8 mouse cellular contexts compared by ENCODE assay signal in the genomic region with DNA sequence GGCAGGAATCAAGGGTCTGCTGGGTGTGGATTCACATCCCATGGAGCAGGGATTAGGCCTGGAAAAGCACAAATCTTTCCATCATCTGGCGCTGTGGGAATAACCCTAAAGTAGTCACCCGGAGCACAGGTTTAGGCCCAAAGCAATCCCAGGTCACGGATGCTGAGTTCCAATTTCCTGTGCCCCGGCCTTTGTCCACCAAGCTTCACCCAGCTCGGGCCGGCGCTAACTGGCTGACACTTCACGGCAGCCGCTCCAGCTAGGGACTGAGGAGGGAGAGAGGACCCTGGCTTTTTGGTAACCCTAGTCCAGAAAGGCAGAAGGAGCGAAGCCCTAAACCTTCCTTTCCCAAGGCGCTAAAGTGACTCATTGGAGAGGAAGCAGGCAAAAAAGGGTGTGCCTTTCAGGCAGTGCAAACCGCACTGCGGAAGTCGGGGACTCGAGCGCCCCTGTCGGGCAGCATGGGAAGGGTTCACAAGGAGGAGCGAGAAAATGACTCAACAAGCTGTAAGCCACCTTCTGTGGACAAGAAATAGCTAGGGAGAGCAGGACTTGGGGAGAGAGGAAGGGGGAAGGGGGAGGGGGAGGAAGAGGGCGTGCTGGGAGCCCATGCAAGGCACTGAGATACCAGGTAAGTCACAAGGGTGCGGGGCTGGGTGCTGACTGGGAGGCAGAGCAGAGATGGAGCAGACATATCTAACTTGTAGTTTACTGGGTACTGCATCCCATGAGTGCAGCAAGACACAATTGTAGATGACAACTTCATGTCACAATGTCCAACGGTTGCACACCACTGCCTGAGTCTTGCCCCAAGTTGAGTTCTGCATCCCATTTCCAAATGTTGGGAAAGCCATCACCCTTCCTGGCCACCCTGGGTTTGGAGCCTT. TPM values are rescaled to one million over a fixed set of nuclear protein-coding genes. Genes with fewer than 3 reads are reported as not detected.
DNase-seq lines count a peak whose midpoint lies in the region; ATAC-seq and TF ChIP-seq lines count a peak whose summit lies in the region.

No protein-coding gene starts in this region.

- WGBS in heart, embryonic 11.5 days (ENCODE audit: insufficient replicate concordance) = 27% methylated on average over 21 of the region's 21 CpGs
- WGBS in kidney, embryonic 16.5 days = 11% methylated on average over 21 of the region's 21 CpGs
- WGBS in liver, embryonic 11.5 days = 21% methylated on average over 21 of the region's 21 CpGs
- 21% methylated on average over 21 of the region's 21 CpGs for WGBS in stomach, embryonic 15.5 days

- H3K36me3 ChIP-seq in heart, embryonic 11.5 days (ENCODE audit: control insufficient read depth, insufficient read depth, low read length) = no peaks in the 10 kb centered on the region
- no peaks in the 10 kb centered on the region for H3K36me3 ChIP-seq in kidney, embryonic 16.5 days (ENCODE audit: insufficient read depth, low read length)
- H3K36me3 ChIP-seq in liver, embryonic 11.5 days (ENCODE audit: control insufficient read depth, insufficient read depth, low read length) = no peaks in the 10 kb centered on the region
- H3K36me3 ChIP-seq in myocyte (ENCODE audit: control insufficient read depth, insufficient read depth) = no peaks in the 10 kb centered on the region
- H3K36me3 ChIP-seq in stomach, embryonic 15.5 days = no peaks in the 10 kb centered on the region

- H3K4me1 ChIP-seq in heart, embryonic 11.5 days (ENCODE audit: control insufficient read depth, insufficient read depth, low read length) = peaks cover 29% of the 10 kb centered on the region
- peaks cover 46% of the 10 kb centered on the region for H3K4me1 ChIP-seq in kidney, embryonic 16.5 days (ENCODE audit: insufficient read depth, low read length)
- peaks cover 28% of the 10 kb centered on the region for H3K4me1 ChIP-seq in liver, embryonic 11.5 days (replicated peaks; ENCODE audit: control insufficient read depth, insufficient read depth, low read length)
- H3K4me1 ChIP-seq in stomach, embryonic 15.5 days = peaks cover 32% of the 10 kb centered on the region

- peak overlapping the region; percentile 74 for H3K9ac ChIP-seq in heart, embryonic 11.5 days (ENCODE audit: low read depth, low read length)
- peak overlapping the region; percentile 76 for H3K9ac ChIP-seq in kidney, embryonic 16.5 days (replicated peaks; ENCODE audit: low read length)
- peak overlapping the region; percentile 78 for H3K9ac ChIP-seq in liver, embryonic 11.5 days (ENCODE audit: low read depth, low read length)
- H3K9ac ChIP-seq in stomach, embryonic 15.5 days = peak overlapping the region; percentile 44; the same call in 1 of the 2 replicates

- no peak overlapping the region for H3ac ChIP-seq in myocyte (ENCODE audit: control insufficient read depth, insufficient read length)

- no peaks in the 10 kb centered on the region for H3K27me3 ChIP-seq in heart, embryonic 11.5 days (ENCODE audit: control insufficient read depth, insufficient read depth, low read length)
- no peaks in the 10 kb centered on the region for H3K27me3 ChIP-seq in kidney, embryonic 16.5 days (ENCODE audit: insufficient read depth, low read length)
- H3K27me3 ChIP-seq in liver, embryonic 11.5 days (replicated peaks; ENCODE audit: control insufficient read depth, insufficient read depth, low read length) = no peaks in the 10 kb centered on the region
- no peaks in the 10 kb centered on the region for H3K27me3 ChIP-seq in myocyte (ENCODE audit: control insufficient read depth, insufficient read depth, insufficient read length)
- no peaks in the 10 kb centered on the region for H3K27me3 ChIP-seq in stomach, embryonic 15.5 days (replicated peaks)

- peak overlapping the region; percentile 63 for H3K4me2 ChIP-seq in heart, embryonic 11.5 days
- peak overlapping the region; percentile 56 for H3K4me2 ChIP-seq in kidney, embryonic 16.5 days (replicated peaks; ENCODE audit: low read depth, low read length)
- peak overlapping the region; percentile 72 for H3K4me2 ChIP-seq in liver, embryonic 11.5 days
- peak overlapping the region; percentile 77 for H3K4me2 ChIP-seq in myocyte (ENCODE audit: low read depth)
- peak overlapping the region; percentile 54 for H3K4me2 ChIP-seq in stomach, embryonic 15.5 days

- peaks cover 17% of the 10 kb centered on the region for H3K79me2 ChIP-seq in myocyte (ENCODE audit: control insufficient read depth, insufficient read depth)

- H3K27ac ChIP-seq in heart, embryonic 11.5 days (ENCODE audit: low read depth, low read length) = peak overlapping the region; percentile 75
- peak overlapping the region; percentile 97 for H3K27ac ChIP-seq in kidney, embryonic 16.5 days (ENCODE audit: low read length)
- peak overlapping the region; percentile 80; the same call in 1 of the 2 replicates for H3K27ac ChIP-seq in liver, embryonic 11.5 days (ENCODE audit: low read depth, low read length)
- peak overlapping the region; percentile 86 for H3K27ac ChIP-seq in stomach, embryonic 15.5 days

- ATAC-seq in erythroblast, adult 5-6 weeks (replicated peaks; ENCODE audit: low FRiP score, poor library complexity, severe bottlenecking) = peak; percentile 94
- peak; percentile 42; the same call in 1 of the 2 replicates for ATAC-seq in heart, embryonic 11.5 days (replicated peaks; ENCODE audit: insufficient number of reproducible peaks, low FRiP score, low TSS enrichment)
- peak; percentile 71 for ATAC-seq in kidney, embryonic 16.5 days (ENCODE audit: low FRiP score, low TSS enrichment)
- peak; percentile 84 for ATAC-seq in liver, embryonic 11.5 days (replicated peaks; ENCODE audit: low FRiP score)
- ATAC-seq in stomach, embryonic 15.5 days (ENCODE audit: insufficient read depth, low FRiP score, low read depth) = peak; percentile 75

- peak; percentile 94 for TF ChIP-seq CTCF in brain, embryonic 14.5 days (IDR thresholded peaks at IDR 0.05; ENCODE audit: borderline replicate concordance, extremely low read depth, insufficient read depth, insufficient read length)

- no peaks in the 10 kb centered on the region for H3K9me3 ChIP-seq in heart, embryonic 11.5 days (replicated peaks; ENCODE audit: control insufficient read depth, low read length)
- H3K9me3 ChIP-seq in kidney, embryonic 16.5 days (ENCODE audit: low read length) = no peaks in the 10 kb centered on the region
- H3K9me3 ChIP-seq in liver, embryonic 11.5 days (ENCODE audit: control insufficient read depth, low read length) = no peaks in the 10 kb centered on the region
- H3K9me3 ChIP-seq in stomach, embryonic 15.5 days = no peaks in the 10 kb centered on the region

- peak; percentile 42; the same call in 1 of the 2 replicates for TF ChIP-seq POLR2A in brain, embryonic 14.5 days (IDR thresholded peaks at IDR 0.05; ENCODE audit: borderline replicate concordance, extremely low read depth, insufficient read depth, insufficient read length, poor library complexity, severe bottlenecking)
- TF ChIP-seq POLR2A in myocyte (IDR thresholded peaks at IDR 0.05; ENCODE audit: insufficient read length, low read depth) = peak; percentile 57

- DNase-seq in CD4-positive helper T cell, adult 2 months (ENCODE audit: low read depth, low spot score) = peak; percentile 91
- DNase-seq in brain, embryonic 14.5 days (ENCODE audit: low read depth) = peak; percentile 91
- peak; percentile 76 for DNase-seq in liver, embryonic 11.5 days (ENCODE audit: low spot score)

- H3K4me3 ChIP-seq in heart, embryonic 11.5 days (ENCODE audit: low read depth, low read length) = peak overlapping the region; percentile 21
- peak overlapping the region; percentile 37 for H3K4me3 ChIP-seq in kidney, embryonic 16.5 days (ENCODE audit: low read length)
- peak overlapping the region; percentile 38 for H3K4me3 ChIP-seq in liver, embryonic 11.5 days (ENCODE audit: low read depth, low read length)
- peak overlapping the region; percentile 6 for H3K4me3 ChIP-seq in myocyte
- H3K4me3 ChIP-seq in stomach, embryonic 15.5 days (replicated peaks) = peak overlapping the region; percentile 23; the same call in 1 of the 2 replicates

TF ChIP-seq in myocyte, 11 proteins besides CTCF, POLR2A, EP300 and RAD21 (continues in another document):
- no peak for TF ChIP-seq USF1 (IDR thresholded peaks at IDR 0.05; ENCODE audit: low read depth)
- TF ChIP-seq SRF (IDR thresholded peaks at IDR 0.05; ENCODE audit: control insufficient read depth, insufficient read length, low read depth) = peak; percentile 43
- peak; percentile 53 for TF ChIP-seq POLR2AphosphoS2 (IDR thresholded peaks at IDR 0.05; ENCODE audit: insufficient read length, low read depth)

RNA-seq across cellular contexts. Expression of a gene that starts 46.7 kb away (rescaled TPM):
- polyA plus RNA-seq in brain, embryonic 14.5 days (2012; rRNA removed) = 130 and 153 TPM in 2 replicates
- total RNA-seq in erythroblast, adult 5-6 weeks (2015; ENCODE audit: low replicate concordance) = 8.2 and 12.9 TPM in 2 replicates
- 9.1 and 11.9 TPM in 2 replicates for total RNA-seq in erythroblast, adult 5-6 weeks (2017; ENCODE audit: low replicate concordance)
- 54.8 and 59.4 TPM in 2 replicates for polyA plus RNA-seq in heart, embryonic 11.5 days (2014; fragmentation: Nextera tagmentation; extraction: Ambion mirVana)
- polyA plus RNA-seq in kidney, embryonic 16.5 days (2015; fragmentation: Nextera tagmentation; extraction: Ambion mirVana) = 82.9 and 85.3 TPM in 2 replicates
- polyA plus RNA-seq in liver, embryonic 11.5 days (2014; fragmentation: Nextera tagmentation; extraction: Ambion mirVana) = 57.1 and 58.6 TPM in 2 replicates
- 73.5 TPM for polyA plus RNA-seq in myocyte (2012; fragmentation: generic; extraction: Trizol)
- polyA plus RNA-seq in stomach, embryonic 15.5 days (2015; fragmentation: Nextera tagmentation; extraction: Ambion mirVana) = 63.6 and 68.9 TPM in 2 replicates

RNA-seq across cellular contexts. Expression of a gene that starts 57.1 kb away (rescaled TPM):
- polyA plus RNA-seq in brain, embryonic 14.5 days (2012; rRNA removed) = 18.9 and 21.3 TPM in 2 replicates
- total RNA-seq in erythroblast, adult 5-6 weeks (2015; ENCODE audit: low replicate concordance) = 5.4 and 6.0 TPM in 2 replicates
- total RNA-seq in erythroblast, adult 5-6 weeks (2017; ENCODE audit: low replicate concordance) = 4.2 and 6.8 TPM in 2 replicates
- polyA plus RNA-seq in heart, embryonic 11.5 days (2014; fragmentation: Nextera tagmentation; extraction: Ambion mirVana) = 15.4 and 19.3 TPM in 2 replicates
- polyA plus RNA-seq in kidney, embryonic 16.5 days (2015; fragmentation: Nextera tagmentation; extraction: Ambion mirVana) = 50.6 and 52.9 TPM in 2 replicates
- 26.8 and 27.9 TPM in 2 replicates for polyA plus RNA-seq in liver, embryonic 11.5 days (2014; fragmentation: Nextera tagmentation; extraction: Ambion mirVana)
- 22.3 TPM for polyA plus RNA-seq in myocyte (2012; fragmentation: generic; extraction: Trizol)
- 25.3 and 27.7 TPM in 2 replicates for polyA plus RNA-seq in stomach, embryonic 15.5 days (2015; fragmentation: Nextera tagmentation; extraction: Ambion mirVana)

RNA-seq across cellular contexts. Expression of a gene that starts 59.7 kb away (rescaled TPM):
- 2.6 and 3.5 TPM in 2 replicates for polyA plus RNA-seq in brain, embryonic 14.5 days (2012; rRNA removed)
- 14.0 and 14.6 TPM in 2 replicates for total RNA-seq in erythroblast, adult 5-6 weeks (2015; ENCODE audit: low replicate concordance)
- total RNA-seq in erythroblast, adult 5-6 weeks (2017; ENCODE audit: low replicate concordance) = 10.0 and 11.3 TPM in 2 replicates
- polyA plus RNA-seq in heart, embryonic 11.5 days (2014; fragmentation: Nextera tagmentation; extraction: Ambion mirVana) = 2.1 and 2.3 TPM in 2 replicates
- 14.8 and 15.7 TPM in 2 replicates for polyA plus RNA-seq in kidney, embryonic 16.5 days (2015; fragmentation: Nextera tagmentation; extraction: Ambion mirVana)
- polyA plus RNA-seq in liver, embryonic 11.5 days (2014; fragmentation: Nextera tagmentation; extraction: Ambion mirVana) = 7.5 and 8.2 TPM in 2 replicates
- polyA plus RNA-seq in myocyte (2012; fragmentation: generic; extraction: Trizol) = 5.2 TPM
- 5.5 TPM in 2 replicates for polyA plus RNA-seq in stomach, embryonic 15.5 days (2015; fragmentation: Nextera tagmentation; extraction: Ambion mirVana)

Comparison
In these comparisons a context has a peak if more than half of its experiments do, and no peak if none do; other contexts are left out.
1. Peak in every context shown above with its lines: DNase-seq, ATAC-seq, H3K4me3 ChIP-seq and H3K27ac ChIP-seq.
2. ATAC-seq: peak in every context shown above with its lines; median percentile 94 in erythroblast, adult 5-6 weeks; 84 in liver, embryonic 11.5 days; 75 in stomach, embryonic 15.5 days; 71 in kidney, embryonic 16.5 days; 42 in heart, embryonic 11.5 days.